19 mouse cellular contexts compared by ENCODE assay signal in genomic region chr1:93128209-93128608, GRCm38 (mm10). TPM values are rescaled to one million over a fixed set of nuclear protein-coding genes. Genes with fewer than 3 reads are reported as not detected.
"Had no signal": no experiment of that assay in that cellular context is flagged by ENCODE, and none has a peak within 500 bp of the region (broad histone marks: within the 10 kb centered on the region; RNA-seq: fewer than 3 reads in every experiment).

No protein-coding gene starts in this region.

- H3K4me2 ChIP-seq: lung, embryonic 15.5 days; midbrain, embryonic 11.5 days; neural tube, embryonic 12.5 days; stomach, embryonic 15.5 days had no signal

- H3K36me3 ChIP-seq: lung, embryonic 15.5 days; neural tube, embryonic 12.5 days; stomach, embryonic 15.5 days had no signal

- H3K9ac ChIP-seq: lung, embryonic 15.5 days; neural tube, embryonic 12.5 days; stomach, embryonic 15.5 days had no signal

- DNase-seq: thymus, adult 2 months; thymus, postnatal 25 days had no signal

- H3K27me3 ChIP-seq: lung, embryonic 15.5 days; neural tube, embryonic 12.5 days; stomach, embryonic 15.5 days had no signal

- H3K4me1 ChIP-seq: neural tube, embryonic 12.5 days had no signal

- H3K9me3 ChIP-seq: lung, embryonic 15.5 days; neural tube, embryonic 12.5 days; stomach, embryonic 15.5 days had no signal

- H3K27ac ChIP-seq: lung, embryonic 15.5 days; macrophage; neural tube, embryonic 12.5 days; stomach, embryonic 15.5 days; stomach, postnatal 0 days had no signal

- H3K4me3 ChIP-seq: lung, embryonic 15.5 days; megakaryocyte, embryonic 14.5 days; neural tube, embryonic 12.5 days; stomach, embryonic 15.5 days had no signal

RNA-seq across cellular contexts. Expression of gene Agxt, which starts 6.8 kb away (rescaled TPM):
- total RNA-seq: megakaryocyte progenitor cell, adult 5-6 weeks; midbrain, postnatal 0 days; monocyte, adult 5-6 weeks; neutrophil, adult 5-6 weeks had no signal
- polyA plus RNA-seq: lung, adult 2 months; lung, embryonic 15.5 days; macrophage; midbrain, embryonic 11.5 days; midbrain, embryonic 14.5 days; midbrain, postnatal 0 days; neural tube, embryonic 12.5 days; neural tube, embryonic 14.5 days; spleen, adult 2 months; testis, adult 2 months; urinary bladder, adult 2 months had no signal

RNA-seq across cellular contexts. Expression of gene Kif1a, which starts 26.5 kb away (rescaled TPM):
- total RNA-seq: monocyte, adult 5-6 weeks; neutrophil, adult 5-6 weeks had no signal

RNA-seq across cellular contexts. Expression of gene 2310007B03Rik, which starts 32.5 kb away (rescaled TPM):
- total RNA-seq: megakaryocyte progenitor cell, adult 5-6 weeks; monocyte, adult 5-6 weeks had no signal
- polyA plus RNA-seq: macrophage; midbrain, embryonic 14.5 days; neural tube, embryonic 14.5 days; spleen, adult 2 months; testis, adult 2 months had no signal

RNA-seq across cellular contexts. Expression of gene Crocc2, which starts 40.3 kb away (rescaled TPM):
- total RNA-seq: megakaryocyte progenitor cell, adult 5-6 weeks; monocyte, adult 5-6 weeks; neutrophil, adult 5-6 weeks had no signal
- polyA plus RNA-seq: macrophage had no signal
